Mouse (Mus musculus): ENCODE measurements around the gene Myo7a.
A peak's percentile ranks its signal among the peaks of the same experiment; 100 is the strongest.

Gene Myo7a

DNA sequence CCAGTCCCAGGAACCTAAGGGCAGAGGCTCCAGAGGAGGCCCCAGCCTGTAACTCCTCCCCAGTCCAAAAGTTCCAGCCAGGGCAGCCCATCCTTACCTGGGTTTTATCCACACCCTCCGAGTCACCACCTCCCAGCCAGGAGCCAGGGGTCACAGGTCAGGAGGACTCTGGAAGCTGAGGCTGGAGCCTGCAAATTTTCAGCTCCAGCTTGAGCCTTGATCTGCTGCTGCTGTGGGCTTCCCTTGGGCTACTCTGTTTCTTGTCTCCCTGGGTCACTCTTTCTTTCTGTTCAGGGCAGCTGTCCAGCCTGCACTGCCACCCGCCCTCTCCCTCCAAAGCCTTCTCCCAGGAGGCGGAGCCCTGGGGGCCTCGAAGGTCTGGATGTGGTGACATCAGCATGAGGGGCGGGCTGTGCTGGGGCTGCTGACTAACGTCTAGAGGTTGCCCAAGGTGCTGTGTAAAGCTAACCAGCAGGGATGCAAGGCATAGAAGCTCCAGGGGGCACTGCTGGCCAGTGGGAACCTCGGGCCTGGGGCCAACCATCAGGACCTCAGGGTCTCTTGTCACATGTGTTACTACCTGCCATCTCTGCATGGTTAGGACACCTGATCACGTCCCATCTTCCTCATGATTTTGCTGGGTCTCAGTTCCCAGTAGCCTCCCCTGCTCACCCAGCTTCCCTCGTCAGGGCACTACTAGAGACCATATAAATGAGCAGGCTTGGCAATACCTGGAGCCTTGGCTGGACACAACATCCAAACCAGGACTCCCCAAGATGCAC lies at the start of gene Myo7a:
Myo7a (minus strand) TSS at position 346 of the 782 bp plus-strand sequence.
- DNase-seq (ENCODE audit: low read depth, low spot score), result peak; percentile 41

DNA sequence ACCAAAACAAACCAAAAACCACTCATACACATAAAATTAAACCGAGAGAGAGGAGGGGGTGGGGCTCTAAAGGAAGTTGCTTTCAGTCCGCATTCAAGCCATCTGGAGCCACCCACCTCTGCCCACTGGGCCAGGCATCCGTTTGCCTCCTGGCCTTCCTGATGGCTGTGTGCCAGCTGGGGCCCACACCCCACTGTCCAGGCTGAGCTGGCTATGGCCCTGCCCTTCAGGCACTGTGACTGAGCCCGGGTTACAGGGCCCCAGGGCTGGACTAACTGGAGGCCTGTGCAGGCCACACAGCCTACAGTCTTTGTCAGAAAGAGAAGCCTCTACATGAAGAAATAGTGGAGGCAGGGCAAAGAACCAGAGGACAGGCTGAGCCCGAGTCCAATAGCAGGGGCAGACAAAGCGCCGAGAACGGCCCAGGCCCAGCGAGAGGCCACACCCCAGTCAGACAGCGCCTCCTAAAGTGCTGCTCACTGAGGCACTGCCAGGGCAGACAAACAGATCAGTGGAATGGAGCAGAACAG lies 45.7 kb upstream of the Myo7a start:
- no peak for DNase-seq (ENCODE audit: low read depth, low spot score)

DNA sequence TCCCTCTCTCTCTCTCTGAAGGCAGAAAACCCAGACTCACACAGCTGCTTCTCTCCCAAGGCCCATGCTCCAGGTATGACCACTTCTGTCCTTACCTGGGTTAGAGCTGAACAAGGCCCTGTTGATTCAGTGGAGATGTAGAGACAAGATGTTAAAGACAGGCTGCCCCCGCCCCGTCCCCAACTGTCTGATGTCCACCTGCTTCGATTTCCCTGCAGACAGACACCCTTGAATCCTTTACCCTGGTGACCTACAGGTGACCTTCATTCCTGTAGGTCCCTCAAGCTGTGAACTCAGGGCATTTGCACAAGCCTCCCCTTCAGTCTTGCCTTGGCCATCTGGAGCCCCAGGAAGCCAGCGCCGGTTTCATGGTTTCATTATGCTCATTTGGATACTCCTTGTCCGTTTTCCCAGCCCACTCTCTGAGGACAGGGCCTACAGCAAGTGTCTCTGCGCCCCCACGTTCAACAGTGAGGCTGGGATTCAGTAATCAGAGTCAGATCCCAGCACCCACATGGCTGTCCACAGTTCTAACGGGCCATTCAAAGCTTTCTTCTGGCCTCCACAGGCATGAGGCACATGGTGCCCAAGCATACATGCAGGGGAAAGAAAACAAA lies 45.2 kb upstream of the Myo7a start:
- no peak for DNase-seq (ENCODE audit: low read depth, low spot score)

DNA sequence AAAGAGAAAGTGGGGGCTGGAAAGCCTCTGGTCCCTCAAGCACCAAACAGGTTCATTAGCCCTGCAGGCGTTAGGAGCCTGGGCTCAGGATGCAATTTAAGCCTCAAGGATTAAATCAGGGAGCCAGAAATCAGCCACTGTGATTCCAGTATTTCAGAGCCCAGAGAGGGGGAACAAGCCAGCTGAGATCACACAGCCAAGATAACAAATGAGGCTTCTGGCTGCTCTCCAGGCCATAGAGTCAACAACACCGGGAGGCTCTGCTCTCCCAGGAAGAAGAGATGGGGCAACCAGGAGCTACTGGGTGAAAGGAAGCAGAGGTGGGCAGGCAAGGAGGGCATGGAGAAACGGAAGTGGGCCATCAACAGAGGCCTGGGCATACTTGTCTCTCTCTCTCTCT lies 44.4 kb upstream of the Myo7a start:
- no peak for DNase-seq (ENCODE audit: low read depth, low spot score)

DNA sequence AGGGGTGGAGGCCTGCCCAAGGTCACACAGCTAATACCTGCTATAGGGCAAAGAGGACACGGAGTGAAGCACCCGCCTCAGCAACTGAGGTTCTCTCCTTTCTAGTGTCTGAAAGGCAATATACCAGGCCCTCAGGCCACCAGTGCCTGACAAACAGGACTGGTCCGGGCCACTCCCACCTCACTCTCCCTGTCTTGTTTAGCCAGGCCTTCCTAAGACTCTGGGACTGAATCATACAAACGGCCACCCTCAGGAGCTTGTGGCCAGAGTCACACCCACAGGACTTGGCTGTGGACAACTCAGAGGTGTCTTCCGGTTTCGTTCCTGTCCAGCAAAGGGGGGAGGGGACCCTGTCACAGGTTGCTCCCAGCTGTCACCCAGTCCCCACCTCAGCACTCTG lies 42.9 kb upstream of the Myo7a start:
- no peak for DNase-seq (ENCODE audit: low read depth, low spot score)

DNA sequence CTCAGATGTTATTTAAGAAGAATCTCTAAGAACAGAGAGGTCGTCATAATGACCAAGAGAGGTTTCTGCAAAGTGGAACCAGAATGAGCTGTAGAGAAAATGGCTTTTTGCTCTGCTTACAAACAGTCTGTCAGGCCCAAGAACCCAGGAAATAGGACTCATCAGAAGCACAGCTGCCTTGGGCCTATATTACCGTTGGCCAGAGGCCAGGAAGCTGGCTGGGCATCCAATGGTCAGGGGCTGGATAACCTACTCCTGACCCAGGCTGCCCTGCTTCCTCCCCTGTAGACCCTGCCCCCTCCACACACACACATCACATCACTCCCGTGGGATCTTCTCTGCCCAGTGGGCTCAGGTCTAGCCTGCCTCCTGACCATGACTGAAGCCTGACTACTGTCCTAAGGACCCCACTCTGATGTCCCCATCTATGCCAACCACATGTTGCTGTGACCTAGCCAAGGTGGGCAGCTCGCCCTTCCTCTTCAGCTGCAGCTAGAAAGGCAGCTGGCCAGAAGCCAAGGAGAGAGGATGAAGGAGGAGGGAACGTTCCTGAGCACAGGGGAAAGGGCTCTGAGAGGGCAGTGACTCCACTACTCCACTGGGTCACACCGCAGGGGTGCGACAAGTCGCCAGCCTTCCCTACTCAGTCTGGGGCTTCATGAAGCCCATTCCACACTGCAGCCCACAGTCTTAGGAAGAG lies 40.9 kb upstream of the Myo7a start:
- DNase-seq (ENCODE audit: low read depth, low spot score), result no peak

DNA sequence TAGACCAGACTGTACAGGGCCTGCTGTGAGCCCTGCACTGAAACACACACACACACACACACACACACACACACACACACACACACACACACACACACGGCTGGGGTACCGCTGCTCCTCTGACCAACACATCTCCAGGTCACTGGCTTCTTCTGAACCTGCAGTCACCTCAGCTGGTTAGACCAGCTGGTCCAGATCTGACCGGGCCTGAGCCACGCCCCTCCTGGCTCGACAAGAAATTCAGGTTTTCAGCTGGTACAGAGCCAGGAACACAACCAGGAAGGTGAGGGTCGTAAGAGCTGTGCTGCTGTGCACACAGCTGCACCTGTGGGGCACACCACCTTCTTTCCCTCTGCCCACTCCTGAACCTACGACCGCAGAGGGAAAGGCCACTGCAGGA lies 39.2 kb upstream of the Myo7a start:
- no peak for DNase-seq (ENCODE audit: low read depth, low spot score)

DNA sequence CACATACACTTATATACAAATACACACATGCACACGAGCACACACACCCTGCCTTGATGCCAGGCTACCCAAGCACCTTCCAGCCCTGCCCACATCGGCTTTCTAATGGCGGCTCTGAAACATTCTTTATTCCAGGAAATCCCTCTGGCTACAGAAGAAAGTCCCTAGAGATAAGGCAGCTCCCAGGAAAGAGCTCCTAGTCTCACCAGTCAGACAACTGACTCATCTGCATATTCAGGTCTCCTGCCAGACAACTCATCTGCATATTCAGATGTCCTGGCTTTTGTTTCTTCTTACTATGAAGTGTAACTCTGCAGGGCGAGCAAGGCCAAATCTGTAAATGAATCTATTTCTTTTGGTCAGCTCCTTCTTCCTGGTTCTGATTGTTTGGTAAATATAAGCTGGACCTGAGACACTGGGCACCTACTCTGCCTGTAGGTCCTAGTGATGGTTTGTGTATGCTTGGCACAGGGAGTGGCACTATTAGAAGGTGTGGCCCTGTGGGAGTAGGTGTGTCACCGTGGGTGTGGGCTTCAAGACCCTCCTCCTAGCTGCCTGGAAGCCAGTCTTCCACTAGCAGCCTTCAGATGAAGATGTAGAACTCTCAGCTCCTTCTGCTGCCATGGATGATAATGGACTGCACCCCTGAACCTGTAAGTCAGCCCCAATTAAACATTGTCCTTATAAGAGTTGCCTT lies 38.5 kb upstream of the Myo7a start:
- peak; percentile 76 for DNase-seq (ENCODE audit: low read depth, low spot score)

GRCm38 (mm10) chr7:98156280-98156665 lies 36.9 kb upstream of the Myo7a start:
- no peak for DNase-seq (ENCODE audit: low read depth, low spot score)

DNA sequence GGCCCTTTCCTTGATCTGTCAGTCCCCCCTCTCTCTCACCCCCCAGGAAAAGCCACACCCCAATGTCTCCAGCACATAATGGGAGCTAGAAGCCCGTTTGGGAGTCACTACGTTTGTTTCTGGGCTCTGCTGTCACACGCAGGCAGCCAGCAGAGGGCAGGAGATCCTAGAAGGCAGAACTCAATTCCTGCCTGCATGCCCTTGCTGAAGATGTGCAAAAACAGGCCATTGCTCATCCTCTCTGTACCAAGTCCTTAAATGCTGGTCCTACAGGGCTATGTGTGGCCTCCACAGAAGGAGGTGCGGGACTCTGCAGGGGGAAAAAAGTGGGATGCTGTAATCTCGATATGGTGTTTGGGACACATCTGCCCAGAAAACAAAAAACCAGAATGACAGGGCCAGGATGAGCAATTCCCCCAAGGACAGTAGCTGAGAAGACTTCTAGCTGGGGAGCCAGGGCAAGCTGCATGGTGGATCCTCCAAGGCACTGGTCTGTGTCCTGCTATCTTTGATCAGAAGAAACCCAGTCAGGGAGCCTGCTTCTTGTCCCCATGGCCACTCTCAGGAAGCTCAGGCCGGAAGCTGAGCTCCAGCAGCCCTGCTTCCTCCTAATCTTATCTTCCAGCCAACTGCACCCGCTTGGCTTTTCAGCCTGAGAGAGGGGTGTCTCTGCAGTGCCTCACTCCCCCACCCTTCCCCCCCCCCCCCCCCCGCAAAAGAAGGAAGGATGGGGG lies 36.4 kb upstream of the Myo7a start:
- peak; percentile 67 for DNase-seq (ENCODE audit: low read depth, low spot score)

GRCm38 (mm10) chr7:98153892-98154291 lies 34.6 kb upstream of the Myo7a start:
- DNase-seq (ENCODE audit: low read depth, low spot score), result no peak

GRCm38 (mm10) chr7:98153345-98153744 lies 34.0 kb upstream of the Myo7a start:
- peak; percentile 58 for DNase-seq (ENCODE audit: low read depth, low spot score)

- DNase-seq (ENCODE audit: low read depth, low spot score), result no peak
Measured at GRCm38 (mm10) chr7:98152400-98152799, 33.1 kb upstream of the Myo7a start.

DNA sequence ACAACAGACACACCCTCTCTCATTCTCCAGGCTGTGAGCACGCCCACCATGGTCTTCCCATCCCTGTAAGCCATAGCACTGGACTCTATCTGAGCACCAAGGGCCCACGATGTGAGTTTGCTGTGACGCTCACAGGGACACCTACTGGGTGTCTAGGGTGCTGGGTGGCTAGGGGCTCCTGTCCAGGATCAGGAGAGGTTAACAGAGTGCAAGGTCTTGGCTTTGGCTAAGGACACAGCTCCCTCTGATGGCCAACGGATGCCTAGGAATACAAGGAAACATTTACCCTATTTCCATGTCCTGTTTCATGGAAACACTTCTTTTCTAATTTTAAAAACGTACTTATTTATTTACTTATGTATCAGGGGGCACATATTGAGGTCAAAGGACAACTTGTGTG lies 31.2 kb upstream of the Myo7a start:
- DNase-seq (ENCODE audit: low read depth, low spot score), result no peak

DNA sequence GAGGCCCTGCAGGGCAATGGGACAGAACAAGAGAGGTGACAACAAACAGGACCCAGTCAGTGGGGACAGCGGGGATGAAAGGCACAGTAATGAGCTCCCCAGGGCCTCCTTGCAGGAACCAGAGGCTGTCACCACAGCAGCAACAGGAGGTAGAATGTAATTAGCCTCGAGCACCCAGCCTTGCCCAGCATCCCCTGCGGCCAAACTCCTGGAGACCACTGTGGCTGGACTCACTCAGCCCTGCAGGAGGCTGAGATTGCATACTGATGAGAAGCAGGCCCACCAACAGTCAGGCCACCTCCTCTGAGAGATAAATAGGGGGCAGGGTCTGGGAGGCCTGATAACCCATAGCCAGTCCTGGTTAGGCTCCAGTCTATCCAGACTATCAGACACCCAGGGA lies 30.5 kb upstream of the Myo7a start:
- DNase-seq (ENCODE audit: low read depth, low spot score), result no peak

DNA sequence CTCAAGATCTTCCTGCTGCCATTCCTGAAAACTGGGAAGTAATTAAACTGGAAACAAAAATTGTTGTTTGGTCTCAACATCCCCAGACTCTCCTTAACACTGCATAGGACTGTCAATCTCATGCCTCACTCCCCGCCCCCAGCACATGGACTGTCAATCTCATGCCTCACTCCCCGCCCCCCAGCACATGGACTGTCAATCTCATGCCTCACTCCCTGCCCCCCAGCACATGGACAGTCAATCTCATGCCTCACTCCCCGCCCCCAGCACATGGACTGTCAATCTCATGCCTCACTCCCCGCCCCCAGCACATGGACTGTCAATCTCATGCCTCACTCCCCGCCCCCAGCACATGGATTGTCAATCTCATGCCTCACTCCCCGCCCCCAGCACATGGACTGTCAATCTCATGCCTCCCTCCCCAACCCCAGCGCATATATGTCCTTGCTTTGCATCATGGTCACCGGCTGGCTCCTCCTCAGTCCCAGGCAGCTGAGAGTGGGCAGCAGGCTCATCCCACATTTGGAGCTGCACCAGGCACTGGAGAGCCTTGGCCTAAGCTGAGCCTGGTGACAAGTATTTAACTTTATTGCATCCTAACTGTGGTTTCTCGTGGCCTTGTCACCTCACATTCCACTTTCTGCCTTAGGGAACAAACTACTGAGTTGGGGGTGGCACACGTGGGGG lies 29.5 kb upstream of the Myo7a start:
- no peak for DNase-seq (ENCODE audit: low read depth, low spot score)

DNA sequence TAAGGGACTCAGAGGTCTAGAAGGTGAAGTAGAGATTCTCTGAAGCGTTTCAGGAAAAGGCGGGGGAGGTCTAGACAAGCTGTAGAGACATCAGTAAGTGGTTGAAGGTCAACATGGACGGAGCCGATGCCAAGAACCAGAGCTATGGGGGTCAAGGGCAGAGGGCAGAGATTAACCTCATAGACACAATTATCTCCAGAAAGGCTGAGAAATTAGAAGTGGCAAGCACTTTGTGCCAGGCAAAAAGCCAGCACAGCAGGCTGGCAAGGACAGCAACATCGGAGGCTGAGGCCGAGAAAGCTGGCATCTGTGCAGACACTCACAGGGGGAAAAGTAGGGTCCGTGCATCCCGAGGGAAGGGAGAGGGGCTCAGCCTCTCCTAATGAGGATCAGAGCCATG lies 28.4 kb upstream of the Myo7a start:
- DNase-seq (ENCODE audit: low read depth, low spot score), result no peak

DNA sequence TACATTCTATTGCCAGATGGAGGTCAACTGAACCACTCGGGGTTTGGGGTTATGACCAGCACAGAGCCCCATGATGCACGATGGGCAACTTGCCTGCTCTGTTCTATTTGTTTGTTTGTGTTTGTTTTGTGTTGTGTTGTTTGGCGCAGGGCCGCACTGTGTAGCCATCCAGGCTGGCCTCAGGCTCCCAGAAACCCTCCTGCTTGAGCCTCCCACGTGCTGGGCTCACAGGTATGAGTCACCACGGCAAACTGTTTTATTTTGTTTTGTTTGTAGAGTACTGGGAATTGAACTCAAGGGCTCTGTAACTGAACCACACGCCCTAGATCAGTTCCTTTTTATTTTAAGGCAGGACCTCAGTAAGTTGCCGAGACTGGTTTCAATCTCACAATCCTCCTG lies 27.1 kb upstream of the Myo7a start:
- DNase-seq (ENCODE audit: low read depth, low spot score), result no peak

DNA sequence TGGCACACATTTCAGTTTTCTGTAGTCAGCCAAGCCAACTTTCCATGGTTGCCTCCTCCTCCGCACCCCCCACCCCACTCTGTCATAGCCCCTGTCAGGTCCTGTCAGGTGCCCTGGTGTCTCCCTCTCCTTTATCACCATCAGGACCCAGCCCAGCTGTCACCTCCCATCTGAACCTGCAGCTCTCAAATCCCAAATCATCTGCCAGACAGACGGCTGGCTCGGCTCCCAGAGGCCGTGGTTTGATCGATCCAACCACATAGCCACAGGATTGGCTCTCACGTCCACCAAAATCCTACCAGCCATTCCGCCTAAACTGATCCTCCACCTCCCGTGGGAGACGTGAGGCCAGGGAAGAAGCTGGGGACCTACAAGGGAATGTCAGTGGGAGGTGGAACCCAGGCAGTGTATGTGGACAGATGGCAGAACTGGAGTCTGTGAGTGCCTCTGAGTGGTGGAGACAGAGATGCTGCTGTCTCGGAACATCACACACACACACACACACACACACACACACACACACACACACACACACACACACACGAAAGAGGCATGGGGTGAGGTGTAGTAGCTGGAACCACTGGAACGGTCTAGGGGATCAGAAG lies 26.6 kb upstream of the Myo7a start:
- no peak for DNase-seq (ENCODE audit: low read depth, low spot score)

DNA sequence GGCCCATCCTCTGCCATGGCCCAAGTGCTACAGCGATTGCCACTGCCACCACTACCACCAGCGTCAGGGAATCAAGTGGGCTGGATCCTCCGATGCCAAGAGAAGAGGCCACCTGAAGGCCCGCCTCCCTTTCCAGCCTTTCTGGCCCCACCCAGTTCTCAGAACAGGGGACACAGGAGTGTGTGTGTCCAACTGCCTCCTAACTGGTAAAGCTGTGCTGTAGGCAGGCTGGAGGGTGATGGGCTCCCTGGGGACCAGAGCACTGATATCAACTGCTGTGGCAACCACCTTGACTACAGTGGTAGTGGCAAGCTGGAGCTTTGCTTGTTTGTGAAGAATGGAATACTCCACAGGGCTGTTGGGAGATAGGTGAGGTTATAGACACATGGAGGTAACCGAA lies 26.1 kb upstream of the Myo7a start, which contains the start of gene Omp:
Omp (minus strand) TSS at position 101 of the 400 bp plus-strand sequence.
- DNase-seq (ENCODE audit: low read depth, low spot score), result no peak

Data from ZHBTc4 (cell line).